Mouse (Mus musculus): ENCODE data around the gene Tmem139.
A peak's percentile ranks its signal among the peaks of the same experiment; 100 is the strongest.

GRCm38 (mm10) chr6:42261524-42262170 is at the start of gene Tmem139:
- TF ChIP-seq CTCF (IDR thresholded peaks at IDR 0.05; ENCODE audit: insufficient read depth, low read length) = no peak
- peak; percentile 22; the same call in 1 of the 2 replicates for TF ChIP-seq POLR2A (IDR thresholded peaks at IDR 0.05; ENCODE audit: borderline replicate concordance, extremely low read depth, low read depth, low read length)

Data from lung, adult 2 months (tissue).